Mouse (Mus musculus) mouse trophoblast stem cell (cell line): ENCODE data around the gene Tmem184b.

Experiments
- in situ Hi-C, 2 experiments: fragments of 300-500 bp; cut with MseI, MboI; formaldehyde crosslinking; loops; 2 replicates in 1 of 2; 3 replicates in 1 of 2; pipeline ENCODE4 v1.15.1; 2025

Tmem184b gene

GRCm38 (mm10) chr15:79344627-79345026 lies 58.7 kb downstream of the Tmem184b start:
- in situ Hi-C loops: no loop called here

- in situ Hi-C loops: no loop called here
Measured at GRCm38 (mm10) chr15:79342641-79343337, 60.6 kb downstream of the Tmem184b start.

GRCm38 (mm10) chr15:79338978-79339377 lies 64.4 kb downstream of the Tmem184b start:
- in situ Hi-C loops: no loop called here

- in situ Hi-C loops: no loop called here
Measured at GRCm38 (mm10) chr15:79335061-79335655, 68.2 kb downstream of the Tmem184b start.

GRCm38 (mm10) chr15:79333409-79333808 lies 70.0 kb downstream of the Tmem184b start:
- in situ Hi-C loops: no loop called here

GRCm38 (mm10) chr15:79330521-79330920 lies 72.8 kb downstream of the Tmem184b start:
- in situ Hi-C loops: no loop called here

GRCm38 (mm10) chr15:79329979-79330363 lies 73.4 kb downstream of the Tmem184b start:
- in situ Hi-C loops: no loop called here

- in situ Hi-C loops: no loop called here
Measured at GRCm38 (mm10) chr15:79329346-79329978, 73.9 kb downstream of the Tmem184b start.

GRCm38 (mm10) chr15:79328939-79329275 lies 74.5 kb downstream of the Tmem184b start:
- in situ Hi-C loops: no loop called here

GRCm38 (mm10) chr15:79328058-79328938 lies 75.1 kb downstream of the Tmem184b start, which contains the start of gene Pla2g6:
Gene Pla2g6 (minus strand): TSS chr15:79328390.
- in situ Hi-C loops: no loop called here

- in situ Hi-C loops: no loop called here
Measured at GRCm38 (mm10) chr15:79326971-79327961, 76.1 kb downstream of the Tmem184b start.

- in situ Hi-C loops: no loop called here
Measured at GRCm38 (mm10) chr15:79326264-79326663, 77.1 kb downstream of the Tmem184b start.

GRCm38 (mm10) chr15:79325742-79326141 lies 77.6 kb downstream of the Tmem184b start:
- in situ Hi-C loops: no loop called here

GRCm38 (mm10) chr15:79324373-79324772 lies 79.0 kb downstream of the Tmem184b start:
- in situ Hi-C loops: no loop called here

GRCm38 (mm10) chr15:79323791-79324155 lies 79.6 kb downstream of the Tmem184b start:
- in situ Hi-C loops: no loop called here

- in situ Hi-C loops: no loop called here
Measured at GRCm38 (mm10) chr15:79322991-79323790, 80.2 kb downstream of the Tmem184b start.

- in situ Hi-C loops: no loop called here
Measured at GRCm38 (mm10) chr15:79322281-79322990, 80.9 kb downstream of the Tmem184b start.

- in situ Hi-C loops: no loop called here
Measured at GRCm38 (mm10) chr15:79321733-79322190, 81.6 kb downstream of the Tmem184b start.

- in situ Hi-C loops: no loop called here
Measured at GRCm38 (mm10) chr15:79313848-79314369, 89.5 kb downstream of the Tmem184b start.
